Mouse (Mus musculus) effector memory CD4-positive, alpha-beta T cell, adult 5 months (primary cell): ENCODE measurements around the gene Zdhhc4. TPM values are rescaled to one million over a fixed set of nuclear protein-coding genes. Genes with fewer than 3 reads are reported as not detected.

Experiments
- polyA plus RNA-seq: library from polyadenylated mRNA; unstranded; fragments of 100-300 nt; shearing (Covaris generic); gene quantifications from one replicate; pipeline ENCODE4 v1.2.1, GENCODE M21; 2017

Zdhhc4 gene
- 53.2 TPM for polyA plus RNA-seq

DNA sequence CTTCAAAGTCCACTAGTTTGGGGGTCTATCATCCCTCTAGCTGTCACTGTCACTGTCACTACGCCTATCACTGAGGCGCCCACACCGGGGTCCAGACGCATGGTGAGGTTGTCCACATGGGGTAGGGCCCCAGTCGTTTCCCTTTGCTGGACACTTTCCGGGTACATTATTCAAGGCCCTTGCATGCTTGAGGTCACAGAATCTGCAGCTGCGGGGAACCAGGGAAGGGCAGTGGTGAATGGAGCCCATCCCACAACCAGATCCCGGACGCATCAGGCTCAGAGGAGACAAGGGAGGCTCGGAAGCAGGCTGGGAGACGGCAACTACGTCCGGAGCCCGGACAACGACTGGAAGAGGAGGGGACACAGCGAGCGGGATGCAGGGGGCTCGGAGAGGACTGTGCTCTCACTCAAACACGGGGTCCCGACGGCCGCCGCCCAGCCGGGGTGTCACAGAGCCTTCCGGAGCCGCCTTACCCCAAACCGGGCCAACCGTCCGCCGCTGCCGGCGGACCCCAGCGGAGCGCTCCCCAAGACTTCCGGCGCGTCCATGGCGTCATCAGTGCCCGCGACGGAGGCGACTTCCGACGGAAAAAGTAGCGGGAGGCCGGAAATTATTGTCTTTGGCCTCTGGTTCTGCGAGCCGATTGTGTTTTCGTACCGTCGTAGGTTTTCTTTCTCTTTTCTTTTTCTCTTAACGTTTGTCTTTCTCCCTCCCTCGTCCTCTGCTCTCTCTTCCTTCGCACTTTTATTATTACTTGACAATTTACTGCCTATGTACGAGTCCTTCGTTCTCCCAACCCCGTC lies at the start of gene Zdhhc4:
Zdhhc4 (minus strand) TSS at position 567 of the 806 bp plus-strand sequence.

DNA sequence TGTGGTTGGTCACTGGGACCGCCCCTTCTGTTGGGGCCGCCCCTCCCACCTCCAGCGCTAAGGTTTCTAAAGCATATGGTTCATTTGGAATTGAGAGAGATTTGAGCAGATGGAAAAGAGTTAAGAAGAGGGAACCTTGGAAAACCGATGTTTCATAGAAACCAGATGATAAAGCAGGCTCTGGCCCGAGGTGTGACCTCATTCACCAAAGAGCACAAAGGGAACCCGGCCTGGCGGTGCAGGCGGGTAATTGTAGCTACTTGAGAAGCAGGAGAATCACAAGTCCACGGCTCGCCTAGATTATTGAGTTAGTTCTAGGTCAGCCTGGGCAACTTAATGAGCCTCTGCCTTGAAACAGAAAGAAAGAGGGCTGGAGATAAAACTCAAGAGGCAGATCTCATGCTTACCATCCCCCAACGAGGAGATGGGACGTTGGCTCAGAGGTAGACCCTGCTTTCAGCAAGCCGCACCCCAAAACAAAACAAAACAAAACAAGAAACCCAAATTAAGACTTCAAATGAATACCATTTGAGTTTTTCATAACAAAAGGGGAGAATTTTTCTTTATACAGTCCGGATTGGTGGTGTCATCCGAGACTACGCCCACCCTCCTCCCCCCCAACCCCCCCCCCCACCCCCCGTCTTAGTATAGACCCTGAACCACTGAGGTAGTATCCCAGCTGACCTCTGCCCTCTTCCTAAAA lies 27.8 kb upstream of the Zdhhc4 start, which contains the start of gene Grid2ip:
Grid2ip (plus strand) TSS at position 653 of the 703 bp plus-strand sequence.

DNA sequence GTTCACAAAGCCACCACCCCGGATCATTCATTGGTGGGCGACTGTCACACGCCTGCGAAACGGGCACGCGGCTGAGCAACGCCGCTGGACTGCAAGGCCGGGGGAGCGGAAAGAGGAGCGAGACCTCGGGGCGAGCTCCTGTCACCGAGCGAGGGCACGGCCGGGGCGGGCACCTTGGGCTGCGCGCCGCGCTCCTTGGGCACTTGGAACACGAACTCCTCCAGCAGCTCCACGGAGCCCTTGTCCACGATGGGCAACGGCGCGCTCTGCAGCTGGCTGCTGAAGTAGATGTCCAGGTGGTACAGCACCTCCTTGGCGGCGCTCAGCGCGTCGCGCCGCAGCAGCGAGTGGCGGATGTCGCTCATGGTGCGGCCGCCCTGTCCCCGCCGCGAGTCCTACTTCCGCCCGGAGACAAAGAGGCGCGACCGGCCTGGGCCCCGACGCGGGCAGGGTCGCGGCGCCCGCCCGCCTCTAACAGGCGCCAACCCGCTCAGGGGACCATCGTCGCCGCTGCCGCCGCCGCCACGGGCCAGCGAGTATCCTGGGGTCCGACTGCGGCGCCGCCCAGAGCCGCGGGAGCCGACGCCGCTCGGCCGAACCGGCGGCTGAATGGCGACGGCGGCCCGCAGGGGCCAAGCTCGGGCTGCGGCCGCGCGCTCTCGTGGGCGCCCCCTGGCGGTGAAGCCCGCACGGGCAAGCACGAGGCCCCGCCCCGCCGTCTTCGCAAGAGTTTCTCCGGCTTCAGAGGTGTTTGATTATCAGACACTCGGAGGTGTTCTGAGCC lies 14.1 kb downstream of the Zdhhc4 start, which contains the start of gene E130309D02Rik:
E130309D02Rik (minus strand) TSS at position 631 of the 784 bp plus-strand sequence.

DNA sequence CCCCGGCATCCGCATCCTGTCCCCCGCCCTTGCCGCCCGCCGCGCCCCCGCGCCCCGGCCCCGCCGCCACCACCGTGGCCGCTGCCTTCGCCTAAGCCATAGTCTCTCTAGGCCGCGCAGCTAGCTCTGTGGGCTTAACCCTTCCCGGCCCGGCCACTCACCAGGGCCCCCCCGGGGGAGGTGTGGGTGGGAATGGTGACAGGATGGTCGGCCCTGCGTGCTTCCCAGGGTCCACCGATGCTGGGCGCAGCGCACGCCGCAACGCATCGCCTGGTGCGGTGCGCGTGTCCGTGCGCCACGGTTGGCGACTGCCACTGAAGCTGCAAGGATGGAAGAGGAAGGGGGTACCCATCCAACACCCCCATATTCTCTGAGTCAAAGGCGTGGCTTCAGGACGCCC lies 35.7 kb downstream of the Zdhhc4 start, which contains the start of gene Zfp853:
Zfp853 (minus strand) TSS at position 220 of the 400 bp plus-strand sequence.

DNA sequence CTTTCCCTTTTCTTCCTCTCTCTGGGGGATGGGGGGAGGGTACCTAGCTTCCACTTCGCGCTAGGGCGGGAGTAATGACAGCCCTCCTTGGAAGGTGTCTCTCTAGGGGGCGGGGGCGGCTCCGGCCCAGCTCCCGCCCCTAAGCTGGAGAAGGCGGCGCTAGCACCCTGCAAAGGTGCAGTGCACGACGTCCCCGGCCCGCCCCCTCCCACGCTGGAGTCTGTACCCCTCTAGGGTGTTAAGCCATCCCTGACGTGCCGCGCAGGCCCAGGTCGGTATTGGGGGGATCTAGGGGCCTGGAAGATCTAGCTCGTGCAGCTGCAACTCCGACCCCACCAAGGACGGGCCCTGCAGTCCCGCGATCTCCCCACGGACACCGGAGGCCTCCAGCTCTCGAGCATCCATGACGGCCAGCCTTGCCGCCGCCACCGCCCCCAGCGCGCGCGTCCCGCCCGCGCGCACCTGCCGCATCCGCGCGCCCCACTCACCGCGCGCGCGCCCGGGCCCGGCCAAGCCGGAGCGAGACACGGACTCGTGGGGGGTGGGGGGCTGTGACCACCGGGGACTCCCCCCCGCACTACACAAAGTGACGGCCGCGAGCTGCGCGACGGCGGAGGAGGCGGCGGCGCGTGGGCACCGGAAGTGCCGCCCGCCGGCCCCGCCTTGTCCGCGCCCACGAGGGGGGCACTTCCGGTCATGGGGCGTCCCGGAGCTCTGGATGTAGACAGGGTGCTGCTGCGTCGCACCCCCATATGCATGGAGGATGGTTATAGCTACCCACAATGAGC lies 59.5 kb downstream of the Zdhhc4 start, which contains the start of gene Zfp316:
Zfp316 (minus strand) TSS at position 660 of the 788 bp plus-strand sequence.

Other genes starting within 250 kb of the Zdhhc4 start
- 47.3 TPM for gene Rnf216, start 216.3 kb downstream of the Zdhhc4 start, polyA plus RNA-seq
- gene Olfr718-ps1, start 181.7 kb downstream of the Zdhhc4 start, polyA plus RNA-seq: not detected
- 8.1 TPM for gene Rbak, start 148.5 kb downstream of the Zdhhc4 start, polyA plus RNA-seq
- not detected for gene Spdye4b, start 148.2 kb downstream of the Zdhhc4 start, polyA plus RNA-seq
- gene Spdye4a, start 102.4 kb downstream of the Zdhhc4 start, polyA plus RNA-seq: not detected
- 16.7 TPM for gene Zfp12, start 94.1 kb downstream of the Zdhhc4 start, polyA plus RNA-seq
- 1.7 TPM for gene Zfp316, start 59.2 kb downstream of the Zdhhc4 start, polyA plus RNA-seq
- not detected for gene Zfp853, start 35.6 kb downstream of the Zdhhc4 start, polyA plus RNA-seq
- 41.4 TPM for gene E130309D02Rik, start 13.9 kb downstream of the Zdhhc4 start, polyA plus RNA-seq
- gene Grid2ip, start 28.1 kb upstream of the Zdhhc4 start, polyA plus RNA-seq: not detected
- gene Kdelr2, start 74.6 kb upstream of the Zdhhc4 start, polyA plus RNA-seq: 28.6 TPM
- 8.6 TPM for gene Daglb, start 135.3 kb upstream of the Zdhhc4 start, polyA plus RNA-seq
- 508 TPM for gene Rac1, start 198.8 kb upstream of the Zdhhc4 start, polyA plus RNA-seq